Mouse (Mus musculus): ENCODE measurements around the gene Olfr703. TPM values are rescaled to one million over a fixed set of nuclear protein-coding genes. Genes with fewer than 3 reads are reported as not detected.

Gene Olfr703
- polyA plus RNA-seq (2015; fragmentation: Nextera tagmentation; extraction: Ambion mirVana): not detected in 2 replicates

DNA sequence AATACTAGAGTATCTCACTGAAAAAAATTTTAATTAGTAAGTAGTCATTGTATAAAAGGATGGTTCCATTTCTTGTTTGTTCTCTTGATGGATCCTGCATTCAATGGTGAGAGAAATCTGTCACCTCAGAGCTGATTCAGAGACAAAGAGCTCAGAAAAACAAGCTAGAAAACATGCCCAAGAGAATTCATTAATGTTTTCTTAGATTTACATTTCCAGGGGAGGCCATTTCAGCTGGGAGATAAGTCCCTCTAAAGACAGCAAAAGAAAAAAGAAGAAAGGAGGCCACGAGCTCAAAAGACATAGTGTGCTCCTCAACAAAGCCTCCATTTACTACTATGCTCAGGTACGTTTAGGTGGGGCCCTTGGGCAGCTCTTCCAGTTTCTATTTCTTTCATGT is at the start of gene Olfr703:
Olfr703 (plus strand) TSS at position 301 of the 400 bp plus-strand sequence.
- Histone ChIP-seq H3K27ac (ENCODE audit: low read length) (no peak within 1 kb of the TSS), H3K36me3 (ENCODE audit: control insufficient read depth, insufficient read depth, low read length) (no peaks in the 10 kb centered on the region), H3K4me2 (ENCODE audit: low read length) (no peak within 1 kb of the TSS), H3K27me3 (ENCODE audit: control insufficient read depth, insufficient read depth, low read depth, low read length) (no peaks in the 10 kb centered on the region), H3K9me3 (replicated peaks; ENCODE audit: control insufficient read depth, low read length, poor library complexity, severe bottlenecking) (no peaks in the 10 kb centered on the region), H3K4me3 (ENCODE audit: low read depth, low read length) (no peak within 1 kb of the TSS), H3K4me1 (ENCODE audit: control insufficient read depth, insufficient read depth, low read length) (no peaks in the 10 kb centered on the region), H3K9ac (ENCODE audit: low read depth, low read length) (no peak within 1 kb of the TSS)
- no peak for ATAC-seq
- 68% methylated on average over 2 of the region's 2 CpGs for WGBS

- no peaks in the 10 kb centered on the region for H3K36me3 ChIP-seq (ENCODE audit: control insufficient read depth, insufficient read depth, low read length)
- no peak within 1 kb of the TSS for H3K4me3 ChIP-seq (ENCODE audit: low read depth, low read length)
- H3K9ac ChIP-seq (ENCODE audit: low read depth, low read length): no peak within 1 kb of the TSS
- no peaks in the 10 kb centered on the region for H3K27me3 ChIP-seq (ENCODE audit: control insufficient read depth, insufficient read depth, low read depth, low read length)
- H3K4me2 ChIP-seq (ENCODE audit: low read length): no peak within 1 kb of the TSS
- H3K9me3 ChIP-seq (replicated peaks; ENCODE audit: control insufficient read depth, low read length, poor library complexity, severe bottlenecking): no peaks in the 10 kb centered on the region
- no peak for ATAC-seq
- H3K27ac ChIP-seq (ENCODE audit: low read length): no peak within 1 kb of the TSS
- WGBS: 88% methylated on average over 1 of the region's 1 CpGs
- H3K4me1 ChIP-seq (ENCODE audit: control insufficient read depth, insufficient read depth, low read length): no peaks in the 10 kb centered on the region
These were observed 34.4 kb upstream of the Olfr703 start, which contains the start of gene Olfr700 for GRCm38 (mm10) chr7:106808734-106809133. TSS of gene Olfr700 (minus strand) at chr7:106808834.

GRCm38 (mm10) chr7:106813829-106814228 is 29.3 kb upstream of the Olfr703 start, which contains the start of gene Olfr701:
TSS of gene Olfr701 (plus strand) at chr7:106814129.
- no peak for ATAC-seq
- H3K9ac ChIP-seq (ENCODE audit: low read depth, low read length): no peak within 1 kb of the TSS
- WGBS: 74% methylated on average over 2 of the region's 2 CpGs
- H3K4me1 ChIP-seq (ENCODE audit: control insufficient read depth, insufficient read depth, low read length): no peaks in the 10 kb centered on the region
- H3K27ac ChIP-seq (ENCODE audit: low read length): no peak within 1 kb of the TSS
- no peaks in the 10 kb centered on the region for H3K27me3 ChIP-seq (ENCODE audit: control insufficient read depth, insufficient read depth, low read depth, low read length)
- no peak within 1 kb of the TSS for H3K4me2 ChIP-seq (ENCODE audit: low read length)
- no peak within 1 kb of the TSS for H3K4me3 ChIP-seq (ENCODE audit: low read depth, low read length)
- H3K36me3 ChIP-seq (ENCODE audit: control insufficient read depth, insufficient read depth, low read length): no peaks in the 10 kb centered on the region
- H3K9me3 ChIP-seq (replicated peaks; ENCODE audit: control insufficient read depth, low read length, poor library complexity, severe bottlenecking): no peaks in the 10 kb centered on the region

GRCm38 (mm10) chr7:106815775-106816174 is 27.4 kb upstream of the Olfr703 start:
- no peak overlapping the region for H3K9ac ChIP-seq (ENCODE audit: low read depth, low read length)
- no peaks in the 10 kb centered on the region for H3K4me1 ChIP-seq (ENCODE audit: control insufficient read depth, insufficient read depth, low read length)
- no peaks in the 10 kb centered on the region for H3K36me3 ChIP-seq (ENCODE audit: control insufficient read depth, insufficient read depth, low read length)
- H3K27ac ChIP-seq (ENCODE audit: low read length): no peak overlapping the region
- no peak overlapping the region for H3K4me3 ChIP-seq (ENCODE audit: low read depth, low read length)
- no peak overlapping the region for H3K4me2 ChIP-seq (ENCODE audit: low read length)
- no peaks in the 10 kb centered on the region for H3K9me3 ChIP-seq (replicated peaks; ENCODE audit: control insufficient read depth, low read length, poor library complexity, severe bottlenecking)
- no peaks in the 10 kb centered on the region for H3K27me3 ChIP-seq (ENCODE audit: control insufficient read depth, insufficient read depth, low read depth, low read length)
- 64% methylated on average over 2 of the region's 2 CpGs for WGBS
- no peak for ATAC-seq

DNA sequence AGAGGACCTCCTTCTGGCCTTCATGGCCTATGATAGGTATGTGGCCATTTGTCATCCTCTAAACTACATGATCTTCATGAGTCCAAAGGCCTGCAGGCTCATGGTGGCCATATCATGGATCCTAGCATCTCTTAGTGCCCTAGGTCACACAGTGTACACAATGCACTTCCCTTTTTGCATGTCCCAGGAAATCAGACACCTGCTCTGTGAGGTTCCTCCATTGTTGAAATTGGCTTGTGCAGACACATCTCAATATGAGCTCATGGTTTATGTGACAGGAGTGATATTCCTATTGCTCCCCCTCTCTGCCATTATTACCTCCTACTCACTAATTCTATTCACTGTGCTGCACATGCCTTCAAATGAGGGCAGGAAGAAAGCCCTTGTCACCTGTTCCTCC is 24.7 kb upstream of the Olfr703 start:
- no peaks in the 10 kb centered on the region for H3K9me3 ChIP-seq (replicated peaks; ENCODE audit: control insufficient read depth, low read length, poor library complexity, severe bottlenecking)
- no peak overlapping the region for H3K4me3 ChIP-seq (ENCODE audit: low read depth, low read length)
- H3K36me3 ChIP-seq (ENCODE audit: control insufficient read depth, insufficient read depth, low read length): no peaks in the 10 kb centered on the region
- ATAC-seq: no peak
- no peaks in the 10 kb centered on the region for H3K4me1 ChIP-seq (ENCODE audit: control insufficient read depth, insufficient read depth, low read length)
- no peaks in the 10 kb centered on the region for H3K27me3 ChIP-seq (ENCODE audit: control insufficient read depth, insufficient read depth, low read depth, low read length)
- H3K4me2 ChIP-seq (ENCODE audit: low read length): no peak overlapping the region
- H3K9ac ChIP-seq (ENCODE audit: low read depth, low read length): no peak overlapping the region
- H3K27ac ChIP-seq (ENCODE audit: low read length): no peak overlapping the region

- Histone ChIP-seq H3K4me1 (ENCODE audit: control insufficient read depth, insufficient read depth, low read length) (no peaks in the 10 kb centered on the region), H3K27me3 (ENCODE audit: control insufficient read depth, insufficient read depth, low read depth, low read length) (no peaks in the 10 kb centered on the region), H3K9ac (ENCODE audit: low read depth, low read length) (no peak within 1 kb of the TSS), H3K4me2 (ENCODE audit: low read length) (no peak within 1 kb of the TSS), H3K36me3 (ENCODE audit: control insufficient read depth, insufficient read depth, low read length) (no peaks in the 10 kb centered on the region), H3K9me3 (replicated peaks; ENCODE audit: control insufficient read depth, low read length, poor library complexity, severe bottlenecking) (no peaks in the 10 kb centered on the region), H3K27ac (ENCODE audit: low read length) (no peak within 1 kb of the TSS), H3K4me3 (ENCODE audit: low read depth, low read length) (no peak within 1 kb of the TSS)
- no peak for ATAC-seq
These were observed 9.4 kb upstream of the Olfr703 start, which contains the start of gene Olfr702 for GRCm38 (mm10) chr7:106833793-106834192. TSS of gene Olfr702 (minus strand) at chr7:106833893.

- no peak within 1 kb of the TSS for H3K9ac ChIP-seq (ENCODE audit: low read depth, low read length)
- ATAC-seq: no peak
These were observed 19.7 kb downstream of the Olfr703 start, which contains the start of gene Olfr704 for GRCm38 (mm10) chr7:106862885-106863284. TSS of gene Olfr704 (plus strand) at chr7:106863185.

GRCm38 (mm10) chr7:106876791-106877190 is 33.6 kb downstream of the Olfr703 start, which contains the start of gene Olfr705:
TSS of gene Olfr705 (minus strand) at chr7:106876891.
- Histone ChIP-seq H3K4me3 (ENCODE audit: low read depth, low read length) (no peak within 1 kb of the TSS), H3K36me3 (ENCODE audit: control insufficient read depth, insufficient read depth, low read length) (no peaks in the 10 kb centered on the region), H3K9ac (ENCODE audit: low read depth, low read length) (no peak within 1 kb of the TSS), H3K9me3 (replicated peaks; ENCODE audit: control insufficient read depth, low read length, poor library complexity, severe bottlenecking) (no peaks in the 10 kb centered on the region), H3K27me3 (ENCODE audit: control insufficient read depth, insufficient read depth, low read depth, low read length) (no peaks in the 10 kb centered on the region), H3K27ac (ENCODE audit: low read length) (no peak within 1 kb of the TSS), H3K4me1 (ENCODE audit: control insufficient read depth, insufficient read depth, low read length) (no peaks in the 10 kb centered on the region), H3K4me2 (ENCODE audit: low read length) (no peak within 1 kb of the TSS)
- no peak for ATAC-seq
- 70% methylated on average over 3 of the region's 3 CpGs for whole genome bisulfite sequencing

More at GRCm38 (mm10) chr7:106862885-106863284, 19.7 kb downstream of the Olfr703 start, which contains the start of gene Olfr704:
- Histone ChIP-seq H3K4me2 (ENCODE audit: low read length) (no peak within 1 kb of the TSS), H3K27me3 (ENCODE audit: control insufficient read depth, insufficient read depth, low read depth, low read length) (no peaks in the 10 kb centered on the region), H3K4me1 (ENCODE audit: control insufficient read depth, insufficient read depth, low read length) (no peaks in the 10 kb centered on the region), H3K9me3 (replicated peaks; ENCODE audit: control insufficient read depth, low read length, poor library complexity, severe bottlenecking) (peaks cover 2% of the 10 kb centered on the region; the same call in 1 of the 2 replicates), H3K4me3 (ENCODE audit: low read depth, low read length) (no peak within 1 kb of the TSS), H3K36me3 (ENCODE audit: control insufficient read depth, insufficient read depth, low read length) (no peaks in the 10 kb centered on the region), H3K27ac (ENCODE audit: low read length) (no peak within 1 kb of the TSS)

- 82% methylated on average over 2 of the region's 2 CpGs for WGBS
- Histone ChIP-seq H3K27ac (ENCODE audit: low read length) (no peak within 1 kb of the TSS), H3K4me3 (ENCODE audit: low read depth, low read length) (no peak within 1 kb of the TSS), H3K36me3 (ENCODE audit: control insufficient read depth, insufficient read depth, low read length) (no peaks in the 10 kb centered on the region), H3K9ac (ENCODE audit: low read depth, low read length) (no peak within 1 kb of the TSS), H3K4me2 (ENCODE audit: low read length) (no peak within 1 kb of the TSS), H3K9me3 (replicated peaks; ENCODE audit: control insufficient read depth, low read length, poor library complexity, severe bottlenecking) (no peaks in the 10 kb centered on the region), H3K4me1 (ENCODE audit: control insufficient read depth, insufficient read depth, low read length) (no peaks in the 10 kb centered on the region), H3K27me3 (ENCODE audit: control insufficient read depth, insufficient read depth, low read depth, low read length) (no peaks in the 10 kb centered on the region)
- ATAC-seq: no peak
These were observed 44.9 kb downstream of the Olfr703 start, which contains the start of gene Olfr706 for GRCm38 (mm10) chr7:106888062-106888461. TSS of gene Olfr706 (minus strand) at chr7:106888162.
